Mouse (Mus musculus): ENCODE data around the gene Pde10a. TPM values are rescaled to one million over a fixed set of nuclear protein-coding genes. Genes with fewer than 3 reads are reported as not detected.

The Pde10a gene
- polyA plus RNA-seq, 1 experiment: 0.34 TPM

DNA sequence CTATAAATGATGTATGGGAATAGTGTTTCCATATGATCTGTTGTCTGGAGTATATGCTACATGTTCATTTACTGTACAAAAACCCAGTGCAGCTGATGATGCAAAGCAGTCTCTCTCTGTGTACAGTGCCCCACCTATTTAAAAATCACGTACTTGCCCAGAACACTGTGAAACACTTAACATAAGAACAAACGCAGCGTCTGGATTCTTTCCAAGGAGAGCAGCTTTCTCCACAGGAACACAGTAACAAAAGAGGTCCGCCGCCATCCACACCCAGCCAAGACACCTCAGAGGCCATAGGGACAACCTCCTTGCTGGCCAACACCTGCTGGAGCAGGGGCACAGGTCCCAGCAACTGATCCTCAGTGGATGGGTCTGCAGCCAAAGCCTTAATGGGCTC lies 460.5 kb downstream of the Pde10a start:
- H3K27me3 ChIP-seq (ENCODE audit: control insufficient read depth, insufficient read depth, insufficient read length): no peaks in the 10 kb centered on the region
- no peak overlapping the region for H3ac ChIP-seq (ENCODE audit: control insufficient read depth, insufficient read length)
- no peak overlapping the region for H3K4me3 ChIP-seq
- no peaks in the 10 kb centered on the region for H3K79me2 ChIP-seq (ENCODE audit: control insufficient read depth, insufficient read depth)
- H3K36me3 ChIP-seq (ENCODE audit: control insufficient read depth, insufficient read depth): no peaks in the 10 kb centered on the region
- H3K4me2 ChIP-seq (ENCODE audit: low read depth): no peak overlapping the region
- no peak for TF ChIP-seq TCF3 (IDR thresholded peaks at IDR 0.05; ENCODE audit: insufficient read length, low read depth)
- no peak for TF ChIP-seq TCF12 (IDR thresholded peaks at IDR 0.05; ENCODE audit: insufficient read depth, poor library complexity, severe bottlenecking)
- TF ChIP-seq POLR2A (IDR thresholded peaks at IDR 0.05; ENCODE audit: insufficient read length, low read depth): no peak
- TF ChIP-seq E2F4 (IDR thresholded peaks at IDR 0.05; ENCODE audit: insufficient read depth): no peak
- no peak for TF ChIP-seq SRF (IDR thresholded peaks at IDR 0.05; ENCODE audit: control insufficient read depth, insufficient read length, low read depth)
- no peak for TF ChIP-seq POLR2AphosphoS2 (IDR thresholded peaks at IDR 0.05; ENCODE audit: insufficient read length, low read depth)
- TF ChIP-seq USF1 (IDR thresholded peaks at IDR 0.05; ENCODE audit: low read depth): no peak
- no peak for TF ChIP-seq REST (IDR thresholded peaks at IDR 0.05; ENCODE audit: insufficient read depth, insufficient read length)
- no peak for TF ChIP-seq MAX (IDR thresholded peaks at IDR 0.05; ENCODE audit: low read depth)
- no peak for TF ChIP-seq MYOG (IDR thresholded peaks at IDR 0.05; ENCODE audit: control insufficient read depth in 1 of 3, insufficient read depth in 1 of 3, insufficient read length in 2 of 3, low read depth in 2 of 3)
- no peak for TF ChIP-seq MYOD1 (IDR thresholded peaks at IDR 0.05; ENCODE audit: control insufficient read depth in 1 of 3, insufficient read length in 2 of 3, low read depth in 2 of 3)
- no peak for TF ChIP-seq CEBPB (IDR thresholded peaks at IDR 0.05; ENCODE audit: insufficient read depth, poor library complexity, severe bottlenecking)

DNA sequence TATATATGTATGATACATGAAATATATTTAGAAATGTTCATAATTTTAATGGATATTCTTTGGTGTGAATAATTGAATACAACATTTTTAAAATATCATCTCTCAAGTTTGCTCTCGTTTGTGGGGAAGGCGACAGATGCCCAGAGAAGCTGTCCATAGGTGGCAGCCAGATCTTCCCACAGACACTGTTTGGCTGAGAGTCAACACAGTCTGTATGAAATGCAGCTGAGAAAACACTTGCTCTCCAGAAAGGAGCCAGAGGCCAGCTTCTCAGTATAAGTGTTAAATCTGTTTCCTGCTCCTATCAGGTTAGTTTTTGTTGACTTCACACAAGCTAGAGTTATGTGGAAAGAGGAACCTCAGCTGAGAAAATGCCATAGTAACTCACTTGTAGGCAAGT lies 461.4 kb downstream of the Pde10a start:
- Histone ChIP-seq H3K36me3 (ENCODE audit: control insufficient read depth, insufficient read depth) (no peaks in the 10 kb centered on the region), H3K4me2 (ENCODE audit: low read depth) (no peak overlapping the region), H3K4me3 (no peak overlapping the region), H3K79me2 (ENCODE audit: control insufficient read depth, insufficient read depth) (no peaks in the 10 kb centered on the region), H3K27me3 (ENCODE audit: control insufficient read depth, insufficient read depth, insufficient read length) (no peaks in the 10 kb centered on the region), H3ac (ENCODE audit: control insufficient read depth, insufficient read length) (no peak overlapping the region)
- no peak for TF ChIP-seq E2F4 (IDR thresholded peaks at IDR 0.05; ENCODE audit: insufficient read depth)
- no peak for TF ChIP-seq MYOD1 (IDR thresholded peaks at IDR 0.05; ENCODE audit: control insufficient read depth in 1 of 3, insufficient read length in 2 of 3, low read depth in 2 of 3)
- no peak for TF ChIP-seq CEBPB (IDR thresholded peaks at IDR 0.05; ENCODE audit: insufficient read depth, poor library complexity, severe bottlenecking)
- TF ChIP-seq TCF12 (IDR thresholded peaks at IDR 0.05; ENCODE audit: insufficient read depth, poor library complexity, severe bottlenecking): no peak
- no peak for TF ChIP-seq MAX (IDR thresholded peaks at IDR 0.05; ENCODE audit: low read depth)
- TF ChIP-seq MYOG (IDR thresholded peaks at IDR 0.05; ENCODE audit: control insufficient read depth in 1 of 3, insufficient read depth in 1 of 3, insufficient read length in 2 of 3, low read depth in 2 of 3): no peak
- no peak for TF ChIP-seq SRF (IDR thresholded peaks at IDR 0.05; ENCODE audit: control insufficient read depth, insufficient read length, low read depth)
- no peak for TF ChIP-seq REST (IDR thresholded peaks at IDR 0.05; ENCODE audit: insufficient read depth, insufficient read length)
- TF ChIP-seq POLR2A (IDR thresholded peaks at IDR 0.05; ENCODE audit: insufficient read length, low read depth): no peak
- no peak for TF ChIP-seq POLR2AphosphoS2 (IDR thresholded peaks at IDR 0.05; ENCODE audit: insufficient read length, low read depth)
- TF ChIP-seq TCF3 (IDR thresholded peaks at IDR 0.05; ENCODE audit: insufficient read length, low read depth): no peak
- no peak for TF ChIP-seq USF1 (IDR thresholded peaks at IDR 0.05; ENCODE audit: low read depth)

DNA sequence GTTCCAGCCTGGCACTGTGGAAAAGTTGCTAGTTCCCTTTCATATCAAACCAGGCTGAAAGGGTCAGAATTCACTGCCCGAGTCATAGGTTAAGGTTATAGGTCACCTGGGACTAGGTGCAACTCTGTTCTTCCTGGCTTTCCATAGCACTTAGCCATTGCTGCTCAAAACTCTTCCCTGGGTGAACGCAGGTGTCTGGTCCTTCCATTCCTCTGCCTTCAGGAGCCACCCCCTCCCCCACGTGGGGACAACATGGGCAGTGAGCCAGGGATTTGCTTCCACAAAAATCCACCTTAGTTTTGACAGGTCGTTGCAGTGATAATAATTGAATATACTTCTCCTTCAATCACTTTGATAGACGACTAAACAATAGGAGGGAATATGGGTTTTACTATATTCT lies 462.2 kb downstream of the Pde10a start:
- TF ChIP-seq MAX (IDR thresholded peaks at IDR 0.05; ENCODE audit: low read depth): no peak
- Histone ChIP-seq H3K79me2 (ENCODE audit: control insufficient read depth, insufficient read depth) (no peaks in the 10 kb centered on the region), H3K4me2 (ENCODE audit: low read depth) (no peak overlapping the region), H3K36me3 (ENCODE audit: control insufficient read depth, insufficient read depth) (no peaks in the 10 kb centered on the region), H3K4me3 (no peak overlapping the region), H3ac (ENCODE audit: control insufficient read depth, insufficient read length) (no peak overlapping the region), H3K27me3 (ENCODE audit: control insufficient read depth, insufficient read depth, insufficient read length) (no peaks in the 10 kb centered on the region)

DNA sequence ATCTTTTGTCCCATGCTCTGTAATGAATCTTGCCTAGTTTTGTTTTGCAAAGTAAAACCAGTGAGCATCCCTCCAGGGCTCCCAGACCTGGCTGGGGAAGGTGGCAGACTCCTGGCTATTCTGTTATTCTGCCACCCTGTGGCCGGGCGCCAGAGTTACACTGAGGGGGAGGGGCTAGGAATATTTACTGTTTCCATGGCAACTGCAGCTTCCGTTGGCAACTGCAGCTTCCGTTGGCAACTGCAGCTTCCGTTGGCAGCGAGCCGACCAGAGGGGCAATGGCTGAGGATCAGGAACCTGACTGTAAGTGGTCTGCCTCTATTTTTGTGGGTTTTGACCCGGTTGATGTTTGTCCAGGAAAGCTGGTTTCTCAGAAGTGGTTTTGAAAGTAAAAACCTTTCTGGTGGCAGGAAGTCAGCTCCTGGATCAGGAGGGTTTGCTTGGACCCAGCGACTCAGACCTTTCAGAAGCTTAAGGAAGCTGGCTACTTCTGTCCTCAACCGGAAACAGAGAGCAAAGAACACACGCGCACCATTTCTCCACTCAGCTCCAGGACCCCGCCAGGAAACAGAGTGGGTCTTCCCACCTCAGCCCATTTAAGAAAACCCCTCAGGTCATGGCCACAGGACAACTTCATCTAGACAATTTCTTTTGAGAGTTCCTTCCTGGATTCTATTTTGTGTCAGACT lies 463.1 kb downstream of the Pde10a start, which contains the start of gene 1700010I14Rik:
Gene 1700010I14Rik, plus strand, starts transcription at position 215 of the 689 bp plus-strand sequence.
- TF ChIP-seq REST (IDR thresholded peaks at IDR 0.05; ENCODE audit: insufficient read depth, insufficient read length): no peak
- no peak for TF ChIP-seq MAX (IDR thresholded peaks at IDR 0.05; ENCODE audit: low read depth)
- TF ChIP-seq TCF12 (IDR thresholded peaks at IDR 0.05; ENCODE audit: insufficient read depth, poor library complexity, severe bottlenecking): no peak
- no peak for TF ChIP-seq CEBPB (IDR thresholded peaks at IDR 0.05; ENCODE audit: insufficient read depth, poor library complexity, severe bottlenecking)
- no peak for TF ChIP-seq E2F4 (IDR thresholded peaks at IDR 0.05; ENCODE audit: insufficient read depth)
- TF ChIP-seq MYOD1 (IDR thresholded peaks at IDR 0.05; ENCODE audit: control insufficient read depth in 1 of 3, insufficient read length in 2 of 3, low read depth in 2 of 3): no peak
- no peak for TF ChIP-seq TCF3 (IDR thresholded peaks at IDR 0.05; ENCODE audit: insufficient read length, low read depth)
- no peak for TF ChIP-seq POLR2AphosphoS2 (IDR thresholded peaks at IDR 0.05; ENCODE audit: insufficient read length, low read depth)
- no peak for TF ChIP-seq POLR2A (IDR thresholded peaks at IDR 0.05; ENCODE audit: insufficient read length, low read depth)
- TF ChIP-seq SRF (IDR thresholded peaks at IDR 0.05; ENCODE audit: control insufficient read depth, insufficient read length, low read depth): no peak
- no peak for TF ChIP-seq USF1 (IDR thresholded peaks at IDR 0.05; ENCODE audit: low read depth)
- Histone ChIP-seq H3K36me3 (ENCODE audit: control insufficient read depth, insufficient read depth) (no peaks in the 10 kb centered on the region), H3K4me2 (ENCODE audit: low read depth) (no peak within 1 kb of the TSS), H3K79me2 (ENCODE audit: control insufficient read depth, insufficient read depth) (no peaks in the 10 kb centered on the region), H3ac (ENCODE audit: control insufficient read depth, insufficient read length) (no peak within 1 kb of the TSS), H3K27me3 (ENCODE audit: control insufficient read depth, insufficient read depth, insufficient read length) (no peaks in the 10 kb centered on the region), H3K4me3 (no peak within 1 kb of the TSS)

DNA sequence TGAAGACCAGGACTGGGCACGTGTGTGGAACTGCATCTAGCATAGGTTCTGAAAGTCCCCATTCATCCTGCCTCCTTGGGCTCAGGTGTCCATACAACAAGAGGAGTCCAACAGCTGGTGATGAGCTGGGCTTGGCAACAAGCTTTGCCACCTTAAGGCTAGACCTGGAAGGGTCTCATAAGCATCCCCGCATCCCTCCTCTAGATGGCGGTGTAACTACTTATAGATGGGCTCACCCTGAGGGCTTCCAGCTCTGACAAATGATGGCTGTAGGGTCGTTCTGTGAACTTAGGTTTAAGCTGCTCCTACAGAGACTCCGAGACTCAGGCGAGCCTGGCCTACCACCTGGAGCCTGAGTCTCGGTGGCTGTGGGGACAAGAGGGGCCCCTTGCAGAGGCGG lies 466.0 kb downstream of the Pde10a start:
- no peak for TF ChIP-seq USF1 (IDR thresholded peaks at IDR 0.05; ENCODE audit: low read depth)
- no peak for TF ChIP-seq TCF12 (IDR thresholded peaks at IDR 0.05; ENCODE audit: insufficient read depth, poor library complexity, severe bottlenecking)
- no peak for TF ChIP-seq MYOG (IDR thresholded peaks at IDR 0.05; ENCODE audit: control insufficient read depth in 1 of 3, insufficient read depth in 1 of 3, insufficient read length in 2 of 3, low read depth in 2 of 3)
- no peak for TF ChIP-seq REST (IDR thresholded peaks at IDR 0.05; ENCODE audit: insufficient read depth, insufficient read length)
- no peak for TF ChIP-seq POLR2AphosphoS2 (IDR thresholded peaks at IDR 0.05; ENCODE audit: insufficient read length, low read depth)
- TF ChIP-seq MAX (IDR thresholded peaks at IDR 0.05; ENCODE audit: low read depth): no peak
- no peak for TF ChIP-seq POLR2A (IDR thresholded peaks at IDR 0.05; ENCODE audit: insufficient read length, low read depth)
- no peak for TF ChIP-seq SRF (IDR thresholded peaks at IDR 0.05; ENCODE audit: control insufficient read depth, insufficient read length, low read depth)
- no peak for TF ChIP-seq E2F4 (IDR thresholded peaks at IDR 0.05; ENCODE audit: insufficient read depth)
- TF ChIP-seq CEBPB (IDR thresholded peaks at IDR 0.05; ENCODE audit: insufficient read depth, poor library complexity, severe bottlenecking): no peak
- TF ChIP-seq TCF3 (IDR thresholded peaks at IDR 0.05; ENCODE audit: insufficient read length, low read depth): no peak
- no peak for TF ChIP-seq MYOD1 (IDR thresholded peaks at IDR 0.05; ENCODE audit: control insufficient read depth in 1 of 3, insufficient read length in 2 of 3, low read depth in 2 of 3)
- Histone ChIP-seq H3K79me2 (ENCODE audit: control insufficient read depth, insufficient read depth) (no peaks in the 10 kb centered on the region), H3K4me2 (ENCODE audit: low read depth) (no peak overlapping the region), H3K4me3 (no peak overlapping the region), H3ac (ENCODE audit: control insufficient read depth, insufficient read length) (no peak overlapping the region), H3K36me3 (ENCODE audit: control insufficient read depth, insufficient read depth) (no peaks in the 10 kb centered on the region), H3K27me3 (ENCODE audit: control insufficient read depth, insufficient read depth, insufficient read length) (no peaks in the 10 kb centered on the region)

All from myocyte (in vitro differentiated cells).